Mouse (Mus musculus): Measurements from ENCODE around the gene Trit1.

Trit1 gene

GRCm38 (mm10) chr4:123044842-123045241, 28.4 kb downstream of the Trit1 start:
- DNase-seq (ENCODE audit: low spot score in 2 of 2) = no peak

GRCm38 (mm10) chr4:123046300-123046699, 29.9 kb downstream of the Trit1 start:
- peak in 1 of 2 experiments; percentile 48 for DNase-seq (ENCODE audit: low spot score in 2 of 2)

GRCm38 (mm10) chr4:123050681-123051211, 34.3 kb downstream of the Trit1 start:
- DNase-seq (ENCODE audit: low spot score in 2 of 2) = peak; percentile 82 to 83

- no peak for DNase-seq (ENCODE audit: low spot score in 2 of 2)
These were observed 36.8 kb downstream of the Trit1 start for GRCm38 (mm10) chr4:123053179-123053578.

DNA sequence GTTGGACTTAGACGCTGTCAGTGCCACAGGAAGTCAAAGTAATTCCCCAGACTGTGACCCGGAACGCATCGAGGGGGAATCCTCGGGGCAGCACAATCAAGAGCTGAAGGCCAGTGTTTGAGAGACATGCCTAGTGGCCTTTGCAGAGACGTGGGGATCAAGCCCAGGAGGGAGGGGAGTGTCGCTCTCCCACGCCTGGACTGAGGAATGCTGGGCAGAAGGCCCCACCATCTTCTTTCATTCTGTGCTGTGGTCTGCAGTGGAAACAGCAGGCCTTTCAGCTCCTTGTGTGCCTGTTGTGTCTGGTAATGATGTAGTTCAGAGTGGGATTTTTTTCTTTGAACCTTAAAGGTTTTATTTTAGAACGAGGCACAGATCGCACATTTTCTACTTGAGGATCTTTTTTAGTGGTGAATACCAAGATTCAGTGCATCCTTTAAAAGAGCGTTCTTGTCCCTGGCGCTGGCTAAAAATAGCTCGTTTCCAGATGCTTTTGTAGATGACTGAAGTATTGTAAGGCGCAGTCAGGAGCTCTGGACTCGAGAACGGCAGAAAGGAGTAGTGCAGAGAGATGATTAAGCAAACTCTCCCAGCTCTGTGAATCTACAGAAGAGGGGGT, 37.9 kb downstream of the Trit1 start:
- no peak for DNase-seq (ENCODE audit: low spot score in 2 of 2)

- no peak for DNase-seq (ENCODE audit: low spot score in 2 of 2)
These were observed 40.2 kb downstream of the Trit1 start for GRCm38 (mm10) chr4:123056560-123057109.

GRCm38 (mm10) chr4:123057957-123058356, 41.6 kb downstream of the Trit1 start:
- no peak for DNase-seq (ENCODE audit: low spot score in 2 of 2)

- DNase-seq (ENCODE audit: low spot score in 2 of 2) = no peak
These were observed 45.3 kb downstream of the Trit1 start for GRCm38 (mm10) chr4:123061744-123062143.

GRCm38 (mm10) chr4:123068646-123069045, 52.2 kb downstream of the Trit1 start:
- DNase-seq (ENCODE audit: low spot score in 2 of 2) = no peak

DNA sequence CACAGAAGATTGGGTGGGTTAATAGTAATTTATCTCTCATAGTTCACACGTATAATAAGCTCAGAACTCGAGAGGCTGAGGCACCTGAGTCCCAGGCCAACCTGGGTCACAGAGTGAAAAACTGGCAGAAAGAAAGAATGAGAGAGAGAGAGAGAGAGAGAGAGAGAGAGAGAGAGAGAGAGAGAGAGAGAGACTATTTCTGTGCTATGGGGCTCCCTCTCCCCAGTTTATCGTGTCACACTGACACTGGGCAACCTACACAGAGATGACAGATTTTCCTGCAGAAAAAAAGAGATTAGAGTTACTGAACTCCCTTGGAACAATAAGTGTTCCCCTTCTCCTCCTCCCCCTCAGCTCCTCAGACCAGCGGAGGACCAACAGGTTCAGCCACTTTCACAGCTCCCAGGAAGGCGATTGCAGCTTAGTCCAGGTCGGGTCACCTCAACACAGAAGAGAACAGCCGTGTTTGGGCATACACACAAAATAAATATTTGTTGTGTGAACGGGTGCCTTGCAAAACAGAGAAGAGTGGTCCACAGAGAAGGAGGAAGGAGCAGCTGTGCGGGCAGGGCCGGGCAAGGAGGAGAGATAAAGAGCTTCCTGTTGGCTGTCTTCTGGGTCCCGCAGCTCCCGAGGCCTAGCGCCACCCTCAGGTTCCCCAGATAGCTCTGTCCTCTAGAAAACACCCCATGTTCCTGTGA, 55.0 kb downstream of the Trit1 start:
- peak; percentile 58 to 65 for DNase-seq (ENCODE audit: low spot score in 2 of 2)

DNA sequence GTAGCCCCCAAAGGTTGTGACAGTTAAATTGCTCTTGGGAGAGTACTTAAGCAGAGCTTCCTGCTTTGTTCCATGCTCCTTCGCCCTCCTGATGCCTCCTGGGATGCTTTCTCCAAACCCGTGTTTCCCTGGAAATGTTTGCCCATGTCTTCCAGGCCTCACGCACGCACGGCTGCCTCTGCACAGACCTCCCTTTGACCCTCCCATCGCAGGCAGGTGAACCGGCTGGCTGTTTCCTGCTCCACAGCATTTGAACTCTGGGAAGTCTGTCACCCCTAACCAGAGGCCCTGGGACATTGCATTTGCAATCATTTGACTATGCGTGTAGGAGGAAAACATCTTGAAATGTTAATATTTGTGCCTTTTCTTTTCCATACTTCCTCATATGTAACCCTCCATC, 60.5 kb downstream of the Trit1 start:
- no peak for DNase-seq (ENCODE audit: low spot score in 2 of 2)

DNA sequence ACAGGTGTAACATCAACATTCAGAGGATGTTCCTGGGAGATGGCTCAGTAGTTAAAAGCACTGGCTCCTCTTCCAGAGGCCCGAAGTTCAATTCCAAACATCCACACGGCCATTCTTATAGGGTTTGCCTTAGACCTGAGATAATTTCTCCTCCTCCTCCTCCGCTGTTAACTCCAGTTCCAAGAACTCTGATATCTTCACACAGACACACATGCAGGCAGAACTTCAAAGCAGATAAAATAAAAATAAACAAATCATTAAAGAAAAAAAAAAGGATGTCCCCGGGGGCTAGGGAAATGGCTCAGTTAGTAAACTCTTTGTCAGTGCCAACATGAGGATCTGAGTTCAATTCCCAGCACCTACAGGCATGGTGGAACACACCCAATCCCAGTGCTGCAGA, 61.8 kb downstream of the Trit1 start:
- DNase-seq (ENCODE audit: low spot score in 2 of 2) = no peak

DNA sequence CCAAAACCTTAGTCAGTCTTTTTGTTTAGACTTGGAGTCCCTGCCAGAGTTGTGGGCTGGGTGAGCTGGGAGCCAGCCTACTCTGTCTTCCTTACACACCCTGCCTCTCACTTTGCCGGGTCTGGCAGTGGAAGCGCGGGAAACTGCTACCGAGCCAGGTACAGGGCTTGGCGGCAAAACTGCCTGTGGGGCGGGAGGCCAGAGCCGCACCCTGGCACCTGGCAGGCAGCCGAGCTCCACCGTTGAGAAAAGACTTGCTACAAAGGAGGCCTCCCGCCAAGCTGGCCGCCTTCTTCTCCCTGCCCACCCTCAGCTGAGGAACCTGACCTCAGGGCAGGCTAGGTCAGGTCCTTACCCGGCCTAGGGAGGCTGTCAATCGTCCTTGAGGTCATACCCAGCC, 64.4 kb downstream of the Trit1 start:
- peak; percentile 51 to 82 for DNase-seq (ENCODE audit: low spot score in 2 of 2)

DNA sequence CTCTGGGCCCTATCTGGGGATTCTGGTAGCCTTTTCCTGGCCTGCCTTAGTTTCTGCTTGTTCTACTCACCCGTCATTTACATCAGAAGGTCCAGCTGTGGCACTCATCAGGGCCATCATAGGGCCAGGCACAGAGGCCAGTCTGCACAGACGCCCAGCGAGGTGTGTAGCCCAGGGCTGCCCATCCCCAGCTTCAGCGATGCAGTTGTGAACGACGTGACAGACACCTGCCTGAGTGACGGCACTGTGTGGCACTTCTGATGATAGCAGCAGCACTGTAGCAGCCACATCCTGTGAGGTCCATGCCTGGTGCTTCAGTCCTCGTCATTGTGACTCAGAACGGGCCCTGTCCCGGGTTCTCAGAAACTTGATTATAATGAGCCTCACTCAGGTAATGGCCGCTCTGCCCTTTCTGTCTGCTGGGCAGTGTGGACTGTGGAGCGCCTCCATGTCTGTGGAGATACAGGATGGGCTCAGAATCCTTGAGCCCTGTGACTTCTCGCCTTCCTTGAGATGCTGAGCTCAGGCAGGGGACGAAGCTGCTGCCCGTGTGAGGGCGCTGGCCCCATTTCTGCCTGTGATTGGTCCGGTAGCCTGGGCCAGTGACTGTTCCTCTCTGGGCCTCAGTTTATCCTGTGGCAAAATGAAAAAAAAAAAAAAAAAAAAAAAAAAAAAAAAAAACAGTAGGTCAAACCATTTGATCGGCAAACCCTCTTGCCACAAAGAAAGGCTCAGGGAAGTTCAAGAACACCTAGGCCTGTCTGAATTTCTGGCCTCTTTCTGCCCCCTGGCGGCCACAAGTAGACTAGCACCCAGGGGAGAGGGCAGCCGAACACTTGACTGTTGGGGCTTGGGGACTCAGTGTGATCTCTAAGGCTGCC, 66.1 kb downstream of the Trit1 start:
- peak in 1 of 2 experiments; percentile 51 for DNase-seq (ENCODE audit: low spot score in 2 of 2)

GRCm38 (mm10) chr4:123083323-123083902, 67.0 kb downstream of the Trit1 start:
- no peak for DNase-seq (ENCODE audit: low spot score in 2 of 2)

- no peak for DNase-seq (ENCODE audit: low spot score in 2 of 2)
These were observed 68.9 kb downstream of the Trit1 start for GRCm38 (mm10) chr4:123085290-123085689.

GRCm38 (mm10) chr4:123086381-123086780, 70.0 kb downstream of the Trit1 start:
- no peak for DNase-seq (ENCODE audit: low spot score in 2 of 2)

- no peak for DNase-seq (ENCODE audit: low spot score in 2 of 2)
These were observed 76.2 kb downstream of the Trit1 start for GRCm38 (mm10) chr4:123092621-123093020.

DNA sequence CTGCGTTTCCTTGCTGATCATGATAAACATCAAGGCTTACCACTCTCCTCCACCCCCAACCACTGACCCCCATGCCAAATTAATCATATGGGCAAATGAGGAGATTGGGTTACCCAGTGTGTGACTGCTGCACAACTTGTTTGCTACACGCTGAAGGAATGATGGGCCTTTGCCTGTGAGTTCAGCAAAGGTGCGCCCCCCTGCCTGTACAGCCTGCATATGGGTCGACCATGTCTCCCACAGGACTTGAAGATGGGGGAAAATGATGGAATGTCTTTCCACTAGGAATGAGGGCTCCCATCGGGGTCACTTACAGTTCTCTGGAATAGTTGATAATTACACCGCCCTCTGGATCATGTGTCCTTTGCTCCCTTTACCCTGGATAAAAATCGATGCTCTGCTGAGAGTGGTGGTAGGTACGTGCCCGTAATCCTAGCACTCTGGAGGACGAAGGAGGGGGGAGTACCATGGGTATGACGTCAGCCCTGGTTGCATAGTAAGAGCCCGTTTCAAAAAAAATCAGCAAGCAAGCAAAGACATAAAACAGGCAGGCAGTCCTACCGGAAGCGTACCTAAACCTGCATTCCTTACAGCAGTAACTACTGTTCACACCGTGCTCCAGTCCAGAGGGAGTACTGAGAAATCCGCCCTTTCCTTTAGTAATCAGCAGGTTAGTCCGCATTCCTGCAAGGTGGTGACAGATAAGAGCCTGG, 76.8 kb downstream of the Trit1 start:
- no peak for DNase-seq (ENCODE audit: low spot score in 2 of 2)

DNA sequence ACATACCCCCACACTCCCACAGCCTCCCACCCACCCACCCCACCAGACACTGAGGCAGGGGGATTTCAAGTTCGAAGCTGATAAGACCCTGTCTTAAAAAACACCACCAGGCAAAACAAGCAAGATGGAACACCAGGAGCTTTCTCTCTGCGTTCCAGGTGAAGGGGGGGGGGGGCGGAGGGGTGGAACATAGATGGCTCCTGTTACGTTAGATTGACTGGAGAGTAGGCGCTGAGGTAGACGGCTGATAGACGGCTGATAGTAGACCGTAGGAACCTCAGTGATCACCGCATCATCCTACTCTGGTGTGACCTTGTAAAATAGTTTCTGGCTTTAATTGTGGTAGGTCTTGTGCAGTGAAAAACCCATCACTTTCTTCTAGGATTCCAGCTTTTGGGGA, 77.5 kb downstream of the Trit1 start:
- no peak for DNase-seq (ENCODE audit: low spot score in 2 of 2)
